Mouse (Mus musculus): ENCODE measurements around the gene Draxin. TPM values are rescaled to one million over a fixed set of nuclear protein-coding genes. Genes with fewer than 3 reads are reported as not detected.
A peak's percentile ranks its signal among the peaks of the same experiment; 100 is the strongest.

Draxin gene
- polyA plus RNA-seq, 1 experiment from 2014 or later: 11.8 TPM

- Histone ChIP-seq H3K9ac (ENCODE audit: low read depth, low read length) (no peak overlapping the region), H3K27me3 (ENCODE audit: control insufficient read depth, insufficient read depth, low read depth, low read length) (peaks cover 39% of the 10 kb centered on the region)
- 19% methylated on average over 3 of the region's 4 CpGs for WGBS
Observed at GRCm38 (mm10) chr4:148166986-148167385, 36.5 kb upstream of the Draxin start.

GRCm38 (mm10) chr4:148166431-148166830 is 35.9 kb upstream of the Draxin start:
- Histone ChIP-seq H3K4me3 (ENCODE audit: low read depth, low read length) (no peak overlapping the region), H3K4me2 (ENCODE audit: low read length) (peak overlapping the region; percentile 5; the same call in 1 of the 2 replicates)
- WGBS: 6% methylated on average over 10 of the region's 10 CpGs

More at GRCm38 (mm10) chr4:148166986-148167385, 36.5 kb upstream of the Draxin start:
- peaks cover 17% of the 10 kb centered on the region for H3K4me1 ChIP-seq (ENCODE audit: control insufficient read depth, insufficient read depth, low read length)
- no peak overlapping the region for H3K4me3 ChIP-seq (ENCODE audit: low read depth, low read length)
- ATAC-seq: no peak
- peak overlapping the region; percentile 5; the same call in 1 of the 2 replicates for H3K4me2 ChIP-seq (ENCODE audit: low read length)
- H3K36me3 ChIP-seq (ENCODE audit: control insufficient read depth, insufficient read depth, low read length): no peaks in the 10 kb centered on the region
- H3K9me3 ChIP-seq (replicated peaks; ENCODE audit: control insufficient read depth, low read length, poor library complexity, severe bottlenecking): no peaks in the 10 kb centered on the region
- peak overlapping the region; percentile 17 for H3K27ac ChIP-seq (ENCODE audit: low read length)

GRCm38 (mm10) chr4:148165551-148165950 is 35.1 kb upstream of the Draxin start:
- H3K4me1 ChIP-seq (ENCODE audit: control insufficient read depth, insufficient read depth, low read length): peaks cover 17% of the 10 kb centered on the region
- WGBS: 10% methylated on average over 17 of the region's 17 CpGs
- H3K4me2 ChIP-seq (ENCODE audit: low read length): no peak overlapping the region
- H3K9ac ChIP-seq (ENCODE audit: low read depth, low read length): no peak overlapping the region
- no peaks in the 10 kb centered on the region for H3K9me3 ChIP-seq (replicated peaks; ENCODE audit: control insufficient read depth, low read length, poor library complexity, severe bottlenecking)
- H3K4me3 ChIP-seq (ENCODE audit: low read depth, low read length): no peak overlapping the region
- no peaks in the 10 kb centered on the region for H3K36me3 ChIP-seq (ENCODE audit: control insufficient read depth, insufficient read depth, low read length)
- H3K27me3 ChIP-seq (ENCODE audit: control insufficient read depth, insufficient read depth, low read depth, low read length): peaks cover 47% of the 10 kb centered on the region
- no peak for ATAC-seq
- no peak overlapping the region for H3K27ac ChIP-seq (ENCODE audit: low read length)

More at GRCm38 (mm10) chr4:148166431-148166830, 35.9 kb upstream of the Draxin start:
- no peaks in the 10 kb centered on the region for H3K36me3 ChIP-seq (ENCODE audit: control insufficient read depth, insufficient read depth, low read length)
- peaks cover 45% of the 10 kb centered on the region for H3K27me3 ChIP-seq (ENCODE audit: control insufficient read depth, insufficient read depth, low read depth, low read length)
- peak; percentile 59 for ATAC-seq
- no peaks in the 10 kb centered on the region for H3K9me3 ChIP-seq (replicated peaks; ENCODE audit: control insufficient read depth, low read length, poor library complexity, severe bottlenecking)
- H3K27ac ChIP-seq (ENCODE audit: low read length): peak overlapping the region; percentile 17
- peaks cover 17% of the 10 kb centered on the region for H3K4me1 ChIP-seq (ENCODE audit: control insufficient read depth, insufficient read depth, low read length)
- peak overlapping the region; percentile 31; the same call in 1 of the 2 replicates for H3K9ac ChIP-seq (ENCODE audit: low read depth, low read length)

- peaks cover 17% of the 10 kb centered on the region for H3K4me1 ChIP-seq (ENCODE audit: control insufficient read depth, insufficient read depth, low read length)
- no peak overlapping the region for H3K27ac ChIP-seq (ENCODE audit: low read length)
- H3K9me3 ChIP-seq (replicated peaks; ENCODE audit: control insufficient read depth, low read length, poor library complexity, severe bottlenecking): no peaks in the 10 kb centered on the region
- ATAC-seq: no peak
- peak overlapping the region; percentile 48; the same call in 1 of the 2 replicates for H3K9ac ChIP-seq (ENCODE audit: low read depth, low read length)
- peaks cover 43% of the 10 kb centered on the region for H3K27me3 ChIP-seq (ENCODE audit: control insufficient read depth, insufficient read depth, low read depth, low read length)
- H3K4me2 ChIP-seq (ENCODE audit: low read length): peak overlapping the region; percentile 60
- H3K36me3 ChIP-seq (ENCODE audit: control insufficient read depth, insufficient read depth, low read length): no peaks in the 10 kb centered on the region
- peak overlapping the region; percentile 32 for H3K4me3 ChIP-seq (ENCODE audit: low read depth, low read length)
- WGBS: under 1% methylated on average over 16 of the region's 16 CpGs
Observed at GRCm38 (mm10) chr4:148164461-148164860, 34.0 kb upstream of the Draxin start.

- ATAC-seq: no peak
- H3K27me3 ChIP-seq (ENCODE audit: control insufficient read depth, insufficient read depth, low read depth, low read length): peaks cover 43% of the 10 kb centered on the region
- peak overlapping the region; percentile 60 for H3K4me2 ChIP-seq (ENCODE audit: low read length)
- H3K4me1 ChIP-seq (ENCODE audit: control insufficient read depth, insufficient read depth, low read length): peaks cover 17% of the 10 kb centered on the region
- H3K36me3 ChIP-seq (ENCODE audit: control insufficient read depth, insufficient read depth, low read length): no peaks in the 10 kb centered on the region
- H3K27ac ChIP-seq (ENCODE audit: low read length): no peak overlapping the region
- peak overlapping the region; percentile 48 for H3K9ac ChIP-seq (ENCODE audit: low read depth, low read length)
- 0% methylated on average over 24 of the region's 29 CpGs for WGBS
- no peaks in the 10 kb centered on the region for H3K9me3 ChIP-seq (replicated peaks; ENCODE audit: control insufficient read depth, low read length, poor library complexity, severe bottlenecking)
- H3K4me3 ChIP-seq (ENCODE audit: low read depth, low read length): peak overlapping the region; percentile 32
Observed at GRCm38 (mm10) chr4:148164002-148164439, 33.5 kb upstream of the Draxin start.

- peaks cover 24% of the 10 kb centered on the region for H3K4me1 ChIP-seq (ENCODE audit: control insufficient read depth, insufficient read depth, low read length)
- WGBS: 2% methylated on average over 43 of the region's 43 CpGs
- H3K4me3 ChIP-seq (ENCODE audit: low read depth, low read length): peak within 1 kb of the TSS; percentile 81
- H3K9ac ChIP-seq (ENCODE audit: low read depth, low read length): peak within 1 kb of the TSS; percentile 95
- peak within 1 kb of the TSS; percentile 87 for H3K4me2 ChIP-seq (ENCODE audit: low read length)
- peaks cover 9% of the 10 kb centered on the region for H3K36me3 ChIP-seq (ENCODE audit: control insufficient read depth, insufficient read depth, low read length)
- H3K27me3 ChIP-seq (ENCODE audit: control insufficient read depth, insufficient read depth, low read depth, low read length): peaks cover 35% of the 10 kb centered on the region
- H3K9me3 ChIP-seq (replicated peaks; ENCODE audit: control insufficient read depth, low read length, poor library complexity, severe bottlenecking): no peaks in the 10 kb centered on the region
- ATAC-seq: peak; percentile 79
- H3K27ac ChIP-seq (ENCODE audit: low read length): peak within 1 kb of the TSS; percentile 88
Observed at GRCm38 (mm10) chr4:148160436-148161390, 30.2 kb upstream of the Draxin start, which contains the start of the genes Fbxo44 and Fbxo2. Gene Fbxo44, minus strand, starts transcription at chr4:148160482. Gene Fbxo2, plus strand, starts transcription at chr4:148160621.

GRCm38 (mm10) chr4:148159544-148160435 is 29.3 kb upstream of the Draxin start:
- Histone ChIP-seq H3K36me3 (ENCODE audit: control insufficient read depth, insufficient read depth, low read length) (peaks cover 11% of the 10 kb centered on the region), H3K4me2 (ENCODE audit: low read length) (peak overlapping the region; percentile 87), H3K27me3 (ENCODE audit: control insufficient read depth, insufficient read depth, low read depth, low read length) (peaks cover 26% of the 10 kb centered on the region), H3K27ac (ENCODE audit: low read length) (peak overlapping the region; percentile 88), H3K4me3 (ENCODE audit: low read depth, low read length) (peak overlapping the region; percentile 81), H3K9me3 (replicated peaks; ENCODE audit: control insufficient read depth, low read length, poor library complexity, severe bottlenecking) (no peaks in the 10 kb centered on the region), H3K4me1 (ENCODE audit: control insufficient read depth, insufficient read depth, low read length) (peaks cover 24% of the 10 kb centered on the region), H3K9ac (ENCODE audit: low read depth, low read length) (peak overlapping the region; percentile 95)
- ATAC-seq: peak; percentile 90
- under 1% methylated on average over 52 of the region's 55 CpGs for WGBS
